8 mouse cellular contexts compared by ENCODE assay signal in the genomic region with DNA sequence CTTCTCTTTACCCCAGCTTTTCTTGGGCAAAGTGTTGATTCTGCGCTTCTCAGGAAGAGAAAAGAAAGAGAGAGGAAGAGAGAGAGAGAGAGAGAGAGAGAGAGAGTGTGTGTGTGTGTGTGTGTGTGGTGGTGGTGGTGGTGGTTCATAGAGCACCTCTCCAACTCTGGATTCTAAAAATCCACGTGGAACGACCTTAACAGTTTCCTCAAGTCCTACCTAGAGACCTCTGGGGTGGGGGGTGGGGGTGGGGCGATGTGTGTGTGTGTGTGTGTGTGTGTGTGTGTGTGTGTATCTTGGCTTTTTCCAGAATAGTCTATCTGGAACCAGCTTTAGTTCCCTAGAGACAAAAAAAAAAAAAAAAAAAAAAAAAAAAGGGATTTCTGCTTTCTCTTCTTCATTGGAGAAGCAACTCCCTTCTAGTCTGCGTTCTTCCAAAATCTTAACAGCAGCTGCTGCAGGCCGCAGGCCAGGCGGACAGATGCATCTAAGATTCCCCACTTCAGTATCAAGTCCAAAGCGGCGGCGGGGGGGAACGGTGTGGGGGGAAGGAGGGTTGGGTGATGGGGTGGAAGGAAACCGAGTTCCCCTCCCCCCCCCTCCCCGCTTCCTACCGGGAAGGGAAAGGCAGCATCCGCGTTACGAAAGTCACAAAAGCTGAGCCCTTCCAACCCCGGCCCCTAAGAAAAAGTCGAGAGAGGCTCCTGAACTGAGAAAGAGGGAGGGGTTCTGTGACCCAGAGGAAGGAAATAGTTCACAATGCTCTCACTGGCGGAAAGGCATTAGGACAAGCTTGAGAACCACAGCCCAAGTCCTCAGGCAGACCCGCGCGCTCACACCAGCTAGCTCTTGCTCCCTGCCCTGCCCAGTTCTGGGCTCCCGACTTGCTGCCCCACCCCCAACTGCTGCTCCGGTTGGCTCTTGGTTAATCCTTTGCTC. TPM values are rescaled to one million over a fixed set of nuclear protein-coding genes. Genes with fewer than 3 reads are reported as not detected.
DNase-seq lines count a peak whose midpoint lies in the region; ATAC-seq and TF ChIP-seq lines count a peak whose summit lies in the region.

No protein-coding gene starts in this region.

- peak overlapping the region; percentile 96 for H3K27ac ChIP-seq in heart, adult 2 months
- peak overlapping the region; percentile 75 for H3K27ac ChIP-seq in liver, postnatal 0 days (ENCODE audit: low read depth)

- peak; percentile 92 for TF ChIP-seq POLR2A in heart, adult 2 months (IDR thresholded peaks at IDR 0.05; ENCODE audit: insufficient read depth, low read depth, low read length)

- H3K79me2 ChIP-seq in heart, adult 2 months (replicated peaks; ENCODE audit: control insufficient read depth, insufficient read depth, low read length) = no peaks in the 10 kb centered on the region

- no peaks in the 10 kb centered on the region for H3K27me3 ChIP-seq in heart, adult 2 months (ENCODE audit: control insufficient read depth, insufficient read depth, low read length)
- peaks cover 22% of the 10 kb centered on the region; the same call in 1 of the 2 replicates for H3K27me3 ChIP-seq in liver, postnatal 0 days (ENCODE audit: insufficient read depth, low read length)

- H3K9me3 ChIP-seq in liver, postnatal 0 days (ENCODE audit: low read length) = no peaks in the 10 kb centered on the region

- no peak for TF ChIP-seq CTCF in heart, adult 2 months (IDR thresholded peaks at IDR 0.05)
- TF ChIP-seq CTCF in liver, postnatal 0 days (IDR thresholded peaks at IDR 0.05; ENCODE audit: low read depth) = no peak

- H3K4me2 ChIP-seq in liver, postnatal 0 days (ENCODE audit: low read depth, low read length) = peak overlapping the region; percentile 84

- ATAC-seq in liver, postnatal 0 days = no peak

- peak; percentile 65; the same call in 1 of the 2 replicates for TF ChIP-seq EP300 in heart, adult 2 months (IDR thresholded peaks at IDR 0.05; ENCODE audit: insufficient read depth, low read depth, low read length)
- no peak; the same call in 1 of the 2 replicates for TF ChIP-seq EP300 in liver, postnatal 0 days (IDR thresholded peaks at IDR 0.05; ENCODE audit: low read depth)

- peak overlapping the region; percentile 94 for H3K9ac ChIP-seq in heart, adult 2 months (ENCODE audit: low read depth, low read length)
- peak overlapping the region; percentile 67 for H3K9ac ChIP-seq in liver, postnatal 0 days (replicated peaks)

- H3K4me1 ChIP-seq in heart, adult 2 months (ENCODE audit: control insufficient read depth, insufficient read depth, low read length) = peaks cover 7% of the 10 kb centered on the region
- peaks cover 4% of the 10 kb centered on the region; the same call in 1 of the 2 replicates for H3K4me1 ChIP-seq in liver, postnatal 0 days (ENCODE audit: insufficient read depth)

- WGBS in heart, adult 2 months = under 1% methylated on average over 24 of the region's 25 CpGs
- 1% methylated on average over 23 of the region's 25 CpGs for WGBS in liver, postnatal 0 days (ENCODE audit: insufficient replicate concordance)

- peak; percentile 52 for DNase-seq in layer of hippocampus, adult 9-11 months
- no peak for DNase-seq in layer of hippocampus, postnatal 14 days (ENCODE audit: low spot score in 2 of 2)
- DNase-seq in embryo, embryonic 11 days = peak; percentile 86
- peak; percentile 84 to 88 for DNase-seq in heart, adult 2 months
- DNase-seq in kidney, adult 18-20 months = peak; percentile 82
- DNase-seq in liver, postnatal 0 days = peak; percentile 60
- DNase-seq in ovary, adult 18-20 months (ENCODE audit: low spot score) = peak; percentile 82
- DNase-seq in thymus, adult 18-20 months = no peak

- peaks cover 10% of the 10 kb centered on the region for H3K36me3 ChIP-seq in heart, adult 2 months (ENCODE audit: control insufficient read depth, insufficient read depth, low read length)
- H3K36me3 ChIP-seq in liver, postnatal 0 days (replicated peaks; ENCODE audit: insufficient read depth, low read length) = no peaks in the 10 kb centered on the region

- intact Hi-C loops in heart, adult 2 months (cut with DNase I) = loop anchor here (1.0 to 10.0 kb wide), 8 partner anchors 79 to 1591 kb away; no protein-coding TSS in a partner anchor

- H3K4me3 ChIP-seq in heart, adult 2 months = peak overlapping the region; percentile 55
- H3K4me3 ChIP-seq in liver, postnatal 0 days (ENCODE audit: low read depth, low read length) = peak overlapping the region; percentile 58

RNA-seq across cellular contexts. Expression of a gene that starts 1.0 kb away (rescaled TPM):
- total RNA-seq in layer of hippocampus, postnatal 14 days (2021) = 10 to 100 TPM; 16.3 to 21.4 TPM
- 10 to 100 TPM; 31.7 to 32.8 TPM for total RNA-seq in heart, adult 2 months (2021)
- polyA plus RNA-seq in heart, adult 2 months (2012; rRNA removed) = 18.4 and 23.4 TPM in 2 replicates
- 5.2 and 7.0 TPM in 2 replicates for polyA plus RNA-seq in liver, postnatal 0 days (2015; fragmentation: Nextera tagmentation; extraction: Ambion mirVana)

Comparison
In these comparisons a context has a peak if more than half of its experiments do, and no peak if none do; other contexts are left out.
1. DNase-seq: peak in layer of hippocampus, adult 9-11 months (single experiment), embryo, embryonic 11 days (single experiment), heart, adult 2 months (2 of 2), kidney, adult 18-20 months (single experiment), liver, postnatal 0 days (single experiment) and ovary, adult 18-20 months (single experiment); none in layer of hippocampus, postnatal 14 days (0 of 2) and thymus, adult 18-20 months (0 of 2).